Mouse (Mus musculus) urinary bladder, adult 2 months (tissue): ENCODE measurements around the gene Emc8. TPM values are rescaled to one million over a fixed set of nuclear protein-coding genes. Genes with fewer than 3 reads are reported as not detected.

Source experiments
- polyA plus RNA-seq: library from polyadenylated mRNA; depleted of rRNA; stranded (reverse); fragments of >200 nt; gene quantifications from 2 replicates; pipeline ENCODE4 v1.2.3, GENCODE M21; 2012; rRNA removed

The Emc8 gene
- polyA plus RNA-seq, 1 experiment = 57.6 TPM

Other genes with a start within 250 kb of the Emc8 start
- gene Gins2, start 79.3 kb downstream of the Emc8 start, polyA plus RNA-seq = 4.0 and 6.4 TPM in 2 replicates
- 8.9 and 10.3 TPM in 2 replicates for gene 1190005I06Rik, start 20.9 kb downstream of the Emc8 start, polyA plus RNA-seq
- 0.12 and 0.23 TPM in 2 replicates for gene Gm27021, start 494 bp downstream of the Emc8 start, polyA plus RNA-seq
- 1,248 and 1,469 TPM in 2 replicates for gene Cox4i1, start 351 bp downstream of the Emc8 start, polyA plus RNA-seq
- gene Irf8, start 67.8 kb upstream of the Emc8 start, polyA plus RNA-seq = 12.4 and 18.2 TPM in 2 replicates